Mouse (Mus musculus) ES-E14 (cell line): ENCODE results near the gene Rcc1.

Experiments used
- CHD2 ChIP-seq: IDR thresholded peaks from 2 replicates; pipeline ENCODE4 v1.6.1; 2014; ENCODE audit warnings: mild to moderate bottlenecking, low read depth, low read length, inconsistent platforms
- HCFC1 ChIP-seq: IDR thresholded peaks from 2 replicates; pipeline ENCODE4 v1.6.1; 2012; ENCODE audit warnings: low read length, inconsistent platforms, borderline replicate concordance; ENCODE audit not compliant: insufficient read depth
- MAFK ChIP-seq: IDR thresholded peaks from 2 replicates; pipeline ENCODE4 v1.6.1; 2014; ENCODE audit warnings: mild to moderate bottlenecking, low read depth, low read length, inconsistent platforms; ENCODE audit not compliant: insufficient read depth
- ZC3H11A ChIP-seq: IDR thresholded peaks from 2 replicates; pipeline ENCODE4 v1.6.1; 2012; ENCODE audit warnings: low read depth, mild to moderate bottlenecking, inconsistent platforms, low read length, borderline replicate concordance
- ZNF384 ChIP-seq: IDR thresholded peaks from 2 replicates; pipeline ENCODE4 v1.6.1; 2012; ENCODE audit warnings: low read depth, low read length, inconsistent platforms

DNA sequence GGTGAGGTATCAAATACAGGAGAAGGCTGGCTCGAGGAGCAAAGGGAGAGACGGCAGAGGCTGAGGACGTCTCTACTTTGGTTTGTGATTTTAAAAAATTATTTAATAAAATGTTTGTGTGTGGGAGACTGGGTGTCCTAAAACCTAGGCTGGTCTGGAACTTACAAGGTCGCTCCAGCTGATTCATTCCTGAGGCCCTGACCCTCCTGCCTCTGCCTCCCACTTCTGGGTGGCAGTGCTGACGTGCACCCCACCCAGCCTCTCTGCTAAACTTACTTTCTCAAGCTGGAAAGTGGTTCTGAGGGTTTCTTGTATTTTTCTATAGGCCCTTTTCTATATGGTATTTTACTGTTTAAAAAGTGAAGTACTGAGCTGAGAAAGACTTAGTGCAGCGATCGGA is 42.8 kb upstream of the Rcc1 start:
- TF ChIP-seq CHD2 = no peak
- no peak for TF ChIP-seq MAFK
- TF ChIP-seq ZC3H11A = no peak
- no peak for TF ChIP-seq ZNF384
- no peak for TF ChIP-seq HCFC1
